Mouse (Mus musculus): ENCODE measurements at regions not wholly inside any gene's neighbourhood (a gene's known extent, or its start where the extent isn't known, plus 50 kb on each side); places are given as distances from the start of the nearest gene placed in this dataset.

DNA sequence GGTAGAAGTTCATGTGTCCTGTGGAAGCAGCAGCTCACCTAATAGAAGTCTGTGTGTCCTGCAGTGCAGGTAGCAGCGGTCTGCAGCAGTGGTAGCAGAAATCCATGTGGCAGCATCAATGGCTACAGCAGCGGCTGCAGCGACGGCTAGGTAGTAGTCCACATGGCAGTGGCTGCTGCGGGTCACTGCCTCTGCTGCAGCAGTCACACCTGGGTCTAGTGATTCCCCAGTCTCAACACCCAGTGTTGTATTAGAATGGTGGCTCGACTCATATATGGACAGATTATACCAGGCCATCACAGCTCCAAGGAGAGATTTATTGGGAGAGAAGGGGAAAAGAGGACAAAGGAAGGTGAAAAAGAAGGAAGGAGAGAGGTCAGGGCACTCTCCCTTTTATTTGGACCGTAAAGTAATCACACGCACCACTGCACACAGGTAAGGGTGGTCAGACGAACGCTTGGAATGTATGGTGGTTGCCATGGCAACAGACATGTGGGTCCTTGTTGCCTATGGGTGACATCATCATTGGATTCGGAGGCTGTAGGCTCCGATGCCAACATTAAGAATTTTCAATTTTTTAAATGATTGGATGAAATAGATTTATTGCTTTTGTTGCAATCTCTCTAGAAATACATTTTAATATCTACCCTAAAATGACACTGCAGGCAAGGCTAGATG, 71.2 kb upstream of the Ccdc85a start:
- DNase-seq: no peak

DNA sequence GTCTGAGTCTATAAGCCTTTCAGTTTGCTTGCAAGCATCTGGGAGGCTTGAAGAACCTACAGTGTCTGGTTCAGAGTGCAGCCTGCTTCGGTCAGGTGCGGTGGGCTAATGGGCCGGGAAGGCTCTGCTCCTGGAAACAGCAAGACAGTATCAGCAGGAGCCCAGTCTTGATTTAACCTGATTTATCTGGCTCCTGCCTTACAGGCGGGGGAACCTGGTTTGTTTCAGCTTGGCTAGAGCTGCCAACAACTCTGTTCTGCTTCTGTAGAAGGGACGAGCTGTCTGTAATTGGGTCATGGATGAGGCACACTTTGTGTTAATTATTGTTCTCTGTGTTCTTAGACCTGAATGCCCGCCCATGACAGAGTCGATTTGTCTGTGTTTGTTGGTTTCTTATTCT, 65.3 kb upstream of the Ccdc85a start:
- DNase-seq: no peak

DNA sequence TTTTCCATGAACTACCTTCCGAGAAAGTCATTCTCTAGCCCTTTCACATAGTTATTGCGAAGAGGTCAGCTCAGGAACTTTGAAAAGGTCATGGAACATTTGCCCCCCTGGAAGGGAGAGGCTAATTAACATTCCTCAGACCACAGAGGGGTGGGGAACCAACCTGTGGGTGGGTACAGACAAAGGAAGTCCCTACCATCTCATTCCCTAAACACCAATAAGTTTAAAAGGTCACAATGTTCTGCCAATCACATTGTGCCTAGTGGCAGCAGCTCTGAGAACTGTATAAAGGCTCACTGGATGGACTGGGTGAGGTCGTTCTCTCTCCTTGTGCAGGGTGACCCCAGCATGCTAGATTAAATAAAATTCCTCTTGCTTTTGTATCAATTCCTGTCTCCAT, 64.8 kb upstream of the Ccdc85a start:
- DNase-seq: no peak

DNA sequence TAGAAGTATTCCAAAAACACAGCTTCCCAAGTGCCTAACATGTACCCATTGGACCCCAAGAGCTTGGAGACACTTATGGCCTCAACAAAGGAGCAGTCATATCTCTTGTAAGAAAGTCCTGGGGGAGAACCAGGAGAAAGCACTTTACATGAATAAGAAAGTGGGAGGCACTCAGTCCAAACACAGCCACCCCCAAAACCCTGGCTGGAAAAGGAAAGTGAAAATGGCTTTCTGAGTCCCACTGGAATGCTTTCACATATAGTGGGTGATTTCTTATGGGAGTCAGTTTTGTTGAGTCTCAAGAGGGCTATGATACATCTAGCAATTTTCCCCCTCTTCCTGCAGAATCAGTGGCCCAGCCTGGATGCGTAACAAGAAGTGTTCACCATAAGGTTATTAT, 55.0 kb upstream of the Ccdc85a start:
- no peak for DNase-seq

GRCm38 (mm10) chr11:28636752-28637151, 52.6 kb upstream of the Ccdc85a start:
- no peak for DNase-seq

Data from embryo, embryonic 11 days (tissue).